Mouse (Mus musculus): ENCODE measurements around the gene Dhx35. TPM values are rescaled to one million over a fixed set of nuclear protein-coding genes. Genes with fewer than 3 reads are reported as not detected.

Dhx35 gene
- total RNA-seq, 1 experiment: 25.5 TPM

DNA sequence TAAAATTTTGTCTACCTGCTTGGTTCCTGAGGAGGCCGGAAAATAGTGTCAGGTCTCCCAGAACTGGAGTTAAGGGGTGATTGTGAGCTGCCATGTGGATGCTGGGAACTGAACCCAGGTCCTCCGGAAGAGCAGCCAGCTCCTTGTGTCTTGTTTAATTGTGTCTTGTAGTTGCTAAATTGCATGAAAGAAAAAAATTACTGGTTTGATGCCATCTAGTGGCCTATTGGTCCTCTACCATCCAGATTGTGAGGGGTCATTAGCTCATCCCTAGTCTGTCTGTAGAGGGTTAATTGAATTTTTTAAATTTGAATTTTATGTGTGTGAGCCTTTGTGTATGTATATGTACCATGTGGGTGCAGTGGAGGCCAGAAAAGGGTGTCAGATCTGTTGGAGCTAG is 33.5 kb downstream of the Dhx35 start:
- Histone ChIP-seq H3K9me3 (ENCODE audit: control insufficient read depth, insufficient read depth, low read depth, low read length) (no peaks in the 10 kb centered on the region), H3K27ac (ENCODE audit: insufficient read depth, low read depth, low read length, poor library complexity, severe bottlenecking) (no peak overlapping the region), H3K9ac (ENCODE audit: insufficient read depth, low read depth, low read length, poor library complexity, severe bottlenecking) (no peak overlapping the region), H3K4me1 (ENCODE audit: control insufficient read depth in 2 of 2, insufficient read depth in 2 of 2, low read length in 2 of 2, poor library complexity in 1 of 2) (peaks cover 0 to 5% of the 10 kb centered on the region in 2 experiments; a peak in 1 of 4 replicates), H3K4me3 (ENCODE audit: insufficient read depth in 1 of 2, low read depth in 1 of 2, low read length in 2 of 2, poor library complexity in 1 of 2, severe bottlenecking in 1 of 2) (no peak overlapping the region), H3K36me3 (ENCODE audit: control insufficient read depth, insufficient read depth, low read length, poor library complexity, severe bottlenecking) (peaks cover 30% of the 10 kb centered on the region)
- no peak for TF ChIP-seq ZNF384 (IDR thresholded peaks at IDR 0.05; ENCODE audit: low read depth, low read length)
- no peak for TF ChIP-seq CHD2 (IDR thresholded peaks at IDR 0.05; ENCODE audit: low read depth, low read length)
- no peak for TF ChIP-seq ZC3H11A (IDR thresholded peaks at IDR 0.05; ENCODE audit: borderline replicate concordance, low read depth, low read length)
- TF ChIP-seq MAFK (IDR thresholded peaks at IDR 0.05; ENCODE audit: insufficient read depth, low read depth, low read length): no peak
- in situ Hi-C loops (cut with MboI; ENCODE audit: low sequenced_read_pairs in 2 of 2, unreplicated experiment in 2 of 2): no loop called here
- DNase-seq (ENCODE audit: low read depth, low spot score): no peak

GRCm38 (mm10) chr2:158829746-158830145 is 35.1 kb downstream of the Dhx35 start:
- H3K36me3 ChIP-seq (ENCODE audit: control insufficient read depth, insufficient read depth, low read length, poor library complexity, severe bottlenecking): peaks cover 33% of the 10 kb centered on the region

DNA sequence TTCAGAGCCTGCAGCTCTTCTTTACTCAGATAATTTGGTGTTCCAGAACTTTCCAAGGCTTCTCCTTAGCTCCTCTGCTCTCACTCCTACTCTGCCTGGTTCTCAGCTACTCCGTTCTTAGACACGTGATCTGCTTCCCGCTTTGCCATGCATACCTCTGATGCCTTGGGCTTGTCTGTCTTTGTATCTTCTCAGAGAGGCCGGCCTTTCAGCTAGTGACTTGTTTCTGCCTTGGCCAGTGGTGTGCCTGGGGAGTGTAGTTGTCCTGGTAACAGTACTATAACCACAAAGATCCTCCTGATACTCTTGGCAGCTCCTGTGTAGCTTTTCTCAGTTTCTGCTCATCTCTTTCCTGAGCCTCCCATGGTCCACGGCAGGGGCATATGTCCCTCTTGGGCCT is 38.6 kb downstream of the Dhx35 start:
- Histone ChIP-seq H3K27ac (ENCODE audit: insufficient read depth, low read depth, low read length, poor library complexity, severe bottlenecking) (no peak overlapping the region; the same call in 1 of the 2 replicates), H3K36me3 (ENCODE audit: control insufficient read depth, insufficient read depth, low read length, poor library complexity, severe bottlenecking) (peaks cover 43% of the 10 kb centered on the region), H3K9ac (ENCODE audit: insufficient read depth, low read depth, low read length, poor library complexity, severe bottlenecking) (no peak overlapping the region), H3K4me1 (ENCODE audit: control insufficient read depth in 2 of 2, insufficient read depth in 2 of 2, low read length in 2 of 2, poor library complexity in 1 of 2) (peaks cover 0 to 6% of the 10 kb centered on the region in 2 experiments; a peak in 1 of 4 replicates), H3K9me3 (ENCODE audit: control insufficient read depth, insufficient read depth, low read depth, low read length) (no peaks in the 10 kb centered on the region), H3K4me3 (ENCODE audit: insufficient read depth in 1 of 2, low read depth in 1 of 2, low read length in 2 of 2, poor library complexity in 1 of 2, severe bottlenecking in 1 of 2) (no peak overlapping the region)
- TF ChIP-seq CHD2 (IDR thresholded peaks at IDR 0.05; ENCODE audit: low read depth, low read length) (no peak), ZNF384 (IDR thresholded peaks at IDR 0.05; ENCODE audit: low read depth, low read length) (no peak), HCFC1 (IDR thresholded peaks at IDR 0.05; ENCODE audit: borderline replicate concordance, insufficient read depth, low read length) (no peak), ZC3H11A (IDR thresholded peaks at IDR 0.05; ENCODE audit: borderline replicate concordance, low read depth, low read length) (no peak), MAFK (IDR thresholded peaks at IDR 0.05; ENCODE audit: insufficient read depth, low read depth, low read length) (no peak)
- no peak for DNase-seq (ENCODE audit: low read depth, low spot score)
- in situ Hi-C loops (cut with MboI; ENCODE audit: low sequenced_read_pairs in 2 of 2, unreplicated experiment in 2 of 2): no loop called here

More at GRCm38 (mm10) chr2:158829746-158830145, 35.1 kb downstream of the Dhx35 start:
- in situ Hi-C loops (cut with MboI; ENCODE audit: low sequenced_read_pairs in 2 of 2, unreplicated experiment in 2 of 2): no loop called here
- Histone ChIP-seq H3K9me3 (ENCODE audit: control insufficient read depth, insufficient read depth, low read depth, low read length) (no peaks in the 10 kb centered on the region), H3K27ac (ENCODE audit: insufficient read depth, low read depth, low read length, poor library complexity, severe bottlenecking) (no peak overlapping the region), H3K9ac (ENCODE audit: insufficient read depth, low read depth, low read length, poor library complexity, severe bottlenecking) (no peak overlapping the region), H3K4me1 (ENCODE audit: control insufficient read depth in 2 of 2, insufficient read depth in 2 of 2, low read length in 2 of 2, poor library complexity in 1 of 2) (peaks cover 0 to 6% of the 10 kb centered on the region in 2 experiments; a peak in 1 of 4 replicates), H3K4me3 (ENCODE audit: insufficient read depth in 1 of 2, low read depth in 1 of 2, low read length in 2 of 2, poor library complexity in 1 of 2, severe bottlenecking in 1 of 2) (no peak overlapping the region)
- no peak for TF ChIP-seq CHD2 (IDR thresholded peaks at IDR 0.05; ENCODE audit: low read depth, low read length)
- TF ChIP-seq ZC3H11A (IDR thresholded peaks at IDR 0.05; ENCODE audit: borderline replicate concordance, low read depth, low read length): no peak
- no peak for TF ChIP-seq HCFC1 (IDR thresholded peaks at IDR 0.05; ENCODE audit: borderline replicate concordance, insufficient read depth, low read length)
- TF ChIP-seq ZNF384 (IDR thresholded peaks at IDR 0.05; ENCODE audit: low read depth, low read length): no peak
- TF ChIP-seq MAFK (IDR thresholded peaks at IDR 0.05; ENCODE audit: insufficient read depth, low read depth, low read length): no peak
- DNase-seq (ENCODE audit: low read depth, low spot score): no peak

DNA sequence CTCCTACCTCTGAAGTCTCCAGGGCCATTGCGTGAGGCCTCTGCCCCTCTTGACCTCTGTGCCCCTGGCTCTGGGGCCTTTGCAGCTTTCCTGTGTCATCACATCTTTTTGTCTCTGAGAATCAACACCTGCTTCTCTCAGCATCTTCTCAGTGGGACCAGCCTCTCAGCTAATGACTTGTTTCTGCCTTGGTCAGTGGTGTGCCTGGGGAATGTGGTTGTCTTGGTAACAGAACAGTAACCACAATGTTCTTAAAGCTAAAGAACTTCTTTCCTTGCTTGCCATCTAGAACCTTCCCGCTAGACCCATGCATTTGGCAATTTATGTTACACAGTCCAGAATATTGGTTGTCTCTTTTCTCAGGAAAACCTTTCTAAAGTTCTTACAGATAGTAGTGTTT is 39.0 kb downstream of the Dhx35 start:
- Histone ChIP-seq H3K4me1 (ENCODE audit: control insufficient read depth in 2 of 2, insufficient read depth in 2 of 2, low read length in 2 of 2, poor library complexity in 1 of 2) (peaks cover 0 to 6% of the 10 kb centered on the region in 2 experiments; a peak in 1 of 4 replicates), H3K27ac (ENCODE audit: insufficient read depth, low read depth, low read length, poor library complexity, severe bottlenecking) (no peak overlapping the region; the same call in 1 of the 2 replicates), H3K36me3 (ENCODE audit: control insufficient read depth, insufficient read depth, low read length, poor library complexity, severe bottlenecking) (peaks cover 44% of the 10 kb centered on the region), H3K9ac (ENCODE audit: insufficient read depth, low read depth, low read length, poor library complexity, severe bottlenecking) (no peak overlapping the region), H3K4me3 (ENCODE audit: insufficient read depth in 1 of 2, low read depth in 1 of 2, low read length in 2 of 2, poor library complexity in 1 of 2, severe bottlenecking in 1 of 2) (no peak overlapping the region), H3K9me3 (ENCODE audit: control insufficient read depth, insufficient read depth, low read depth, low read length) (no peaks in the 10 kb centered on the region)
- DNase-seq (ENCODE audit: low read depth, low spot score): no peak
- TF ChIP-seq ZNF384 (IDR thresholded peaks at IDR 0.05; ENCODE audit: low read depth, low read length): no peak
- no peak for TF ChIP-seq HCFC1 (IDR thresholded peaks at IDR 0.05; ENCODE audit: borderline replicate concordance, insufficient read depth, low read length)
- TF ChIP-seq ZC3H11A (IDR thresholded peaks at IDR 0.05; ENCODE audit: borderline replicate concordance, low read depth, low read length): no peak
- no peak for TF ChIP-seq MAFK (IDR thresholded peaks at IDR 0.05; ENCODE audit: insufficient read depth, low read depth, low read length)
- TF ChIP-seq CHD2 (IDR thresholded peaks at IDR 0.05; ENCODE audit: low read depth, low read length): no peak
- in situ Hi-C loops (cut with MboI; ENCODE audit: low sequenced_read_pairs in 2 of 2, unreplicated experiment in 2 of 2): no loop called here

DNA sequence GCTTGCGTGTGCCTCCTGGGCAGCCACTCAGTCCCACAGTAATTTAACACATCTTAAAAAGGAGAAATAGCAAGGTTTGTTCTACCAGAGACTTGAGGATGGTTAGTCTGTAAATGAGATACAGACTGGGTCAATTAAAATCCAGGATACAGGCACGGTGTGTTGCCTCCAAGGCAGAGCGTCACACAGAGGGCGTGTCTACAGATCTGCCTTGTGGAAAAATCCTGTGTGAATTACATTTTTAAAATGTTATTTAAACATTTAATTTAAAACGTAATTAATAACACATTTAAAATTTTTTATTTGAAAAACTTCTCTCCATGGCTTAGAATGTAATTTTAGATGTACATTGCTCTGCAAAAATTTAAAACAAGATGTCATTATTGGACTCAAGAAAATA is 48.7 kb downstream of the Dhx35 start:
- Histone ChIP-seq H3K36me3 (ENCODE audit: control insufficient read depth, insufficient read depth, low read length, poor library complexity, severe bottlenecking) (peaks cover 30% of the 10 kb centered on the region), H3K9me3 (ENCODE audit: control insufficient read depth, insufficient read depth, low read depth, low read length) (no peaks in the 10 kb centered on the region), H3K9ac (ENCODE audit: insufficient read depth, low read depth, low read length, poor library complexity, severe bottlenecking) (no peak overlapping the region), H3K4me1 (ENCODE audit: control insufficient read depth in 2 of 2, insufficient read depth in 2 of 2, low read length in 2 of 2, poor library complexity in 1 of 2) (no peaks in the 10 kb centered on the region), H3K27ac (ENCODE audit: insufficient read depth, low read depth, low read length, poor library complexity, severe bottlenecking) (no peak overlapping the region), H3K4me3 (ENCODE audit: insufficient read depth in 1 of 2, low read depth in 1 of 2, low read length in 2 of 2, poor library complexity in 1 of 2, severe bottlenecking in 1 of 2) (no peak overlapping the region)
- TF ChIP-seq MAFK (IDR thresholded peaks at IDR 0.05; ENCODE audit: insufficient read depth, low read depth, low read length) (no peak), ZNF384 (IDR thresholded peaks at IDR 0.05; ENCODE audit: low read depth, low read length) (no peak)
- no peak for DNase-seq (ENCODE audit: low read depth, low spot score)
- in situ Hi-C loops (cut with MboI; ENCODE audit: low sequenced_read_pairs in 2 of 2, unreplicated experiment in 2 of 2): no loop called here
